Mouse (Mus musculus) lung, postnatal 36 days (tissue): ENCODE data around the gene Csrnp3.

Experiments
- DNase-seq: peaks from one replicate; pipeline ENCODE4 v3.0.0; 2022; ENCODE audit warnings: mixed read lengths

Csrnp3 gene

DNA sequence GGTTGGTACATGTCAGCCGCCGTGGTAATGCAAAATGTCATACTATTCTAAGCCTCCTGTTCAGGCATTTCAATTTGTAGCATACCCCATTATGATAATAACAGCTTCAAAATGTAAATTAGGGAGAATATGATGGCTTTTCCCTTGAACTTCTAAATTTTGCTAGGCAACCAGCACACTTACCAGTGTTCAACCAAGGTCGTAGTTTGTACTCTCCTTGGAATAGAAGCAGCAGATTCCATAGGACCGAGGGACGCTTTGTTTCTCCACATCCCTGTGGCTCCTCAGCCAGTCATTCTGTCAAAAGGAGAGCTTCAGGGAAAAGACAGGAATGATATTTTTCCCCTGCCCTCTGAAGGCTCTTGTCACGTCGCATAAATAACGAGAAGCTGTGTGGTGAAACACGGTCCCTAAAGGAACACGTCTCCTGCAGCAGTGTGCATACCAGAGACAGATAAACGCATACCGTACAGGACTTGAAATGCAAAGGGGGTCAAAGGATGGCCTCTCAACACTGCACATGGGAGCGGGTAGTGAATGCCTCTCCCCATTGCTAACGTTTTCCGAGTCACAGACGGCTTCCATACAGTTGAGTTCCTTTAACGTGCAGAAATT lies 108.3 kb downstream of the Csrnp3 start:
- no peak for DNase-seq

DNA sequence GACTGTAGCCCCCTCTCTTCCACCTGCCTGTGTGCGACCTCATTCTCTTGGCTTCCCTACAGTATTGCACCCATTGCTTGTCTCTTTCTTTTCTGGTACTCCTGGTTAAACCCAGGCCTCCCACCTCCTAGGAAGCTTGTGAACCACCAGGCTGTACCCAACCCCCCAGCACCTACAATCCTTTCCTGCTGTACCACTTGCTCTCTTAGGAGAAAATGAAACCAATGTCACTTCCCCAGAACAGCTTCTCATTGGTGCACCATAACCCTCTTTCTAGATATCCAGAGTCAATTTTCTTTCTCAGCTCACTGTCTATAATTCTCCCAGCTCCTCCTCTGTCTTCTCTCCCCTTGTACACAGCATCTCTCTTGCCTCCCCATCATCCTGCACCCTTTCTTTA lies 110.2 kb downstream of the Csrnp3 start:
- DNase-seq: no peak

DNA sequence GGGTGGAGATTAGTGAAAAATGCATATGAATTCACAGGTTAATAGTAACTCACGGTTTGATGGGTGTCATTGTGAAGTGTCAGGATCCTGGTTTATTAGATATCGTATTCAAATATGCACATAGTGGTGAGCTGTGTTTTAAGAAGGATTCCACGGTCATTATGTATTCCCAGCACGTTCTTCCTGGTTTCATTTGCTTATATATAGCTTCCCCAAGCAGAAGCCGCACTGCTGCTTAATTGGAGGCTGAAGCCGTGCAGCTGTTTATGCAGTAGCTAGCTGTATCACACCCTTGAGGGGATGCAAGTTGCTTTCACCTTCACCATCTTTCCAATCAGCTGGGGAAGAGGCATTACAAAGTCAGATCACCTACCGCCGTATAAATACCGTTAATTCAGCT lies 111.2 kb downstream of the Csrnp3 start:
- no peak for DNase-seq

DNA sequence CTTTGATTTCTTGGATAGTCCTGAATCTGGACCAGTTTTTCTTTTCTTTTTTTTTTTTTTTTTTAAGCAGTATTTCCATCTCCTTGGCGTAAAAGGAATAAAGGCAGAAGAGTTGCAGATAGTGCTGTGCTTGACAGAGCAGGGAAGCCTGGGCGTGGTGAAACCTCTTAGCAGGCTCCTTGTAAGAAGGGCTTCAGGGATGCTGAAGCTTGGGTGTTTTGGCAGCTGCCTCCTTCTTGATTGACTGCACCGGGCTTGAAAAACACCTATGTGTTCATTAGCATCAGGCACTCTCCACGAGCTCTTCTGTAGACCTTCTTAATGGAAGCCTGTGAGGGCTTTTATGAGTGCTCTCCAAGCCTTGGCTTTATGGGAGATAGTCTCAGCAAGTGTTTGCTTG lies 117.9 kb downstream of the Csrnp3 start:
- no peak for DNase-seq

DNA sequence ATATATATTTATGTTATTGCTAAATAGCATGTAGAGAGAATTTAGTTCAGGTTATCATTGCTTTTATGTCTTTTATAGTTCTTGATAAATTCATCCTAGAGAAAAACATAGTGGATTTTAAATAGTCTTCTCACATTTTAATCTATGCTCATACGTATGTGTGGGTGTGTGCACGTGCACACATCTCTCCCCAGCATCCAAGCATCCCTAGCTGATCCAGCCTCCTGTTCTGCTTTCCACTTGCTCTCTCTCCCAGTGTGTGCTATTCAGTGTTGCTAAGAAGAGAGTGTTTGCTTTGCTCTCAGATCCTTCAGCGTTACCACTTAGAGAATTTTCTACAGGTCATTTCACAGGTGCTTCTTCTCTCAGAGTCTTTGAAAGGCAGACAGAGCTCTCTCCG lies 123.2 kb downstream of the Csrnp3 start:
- peak; percentile 6 for DNase-seq

DNA sequence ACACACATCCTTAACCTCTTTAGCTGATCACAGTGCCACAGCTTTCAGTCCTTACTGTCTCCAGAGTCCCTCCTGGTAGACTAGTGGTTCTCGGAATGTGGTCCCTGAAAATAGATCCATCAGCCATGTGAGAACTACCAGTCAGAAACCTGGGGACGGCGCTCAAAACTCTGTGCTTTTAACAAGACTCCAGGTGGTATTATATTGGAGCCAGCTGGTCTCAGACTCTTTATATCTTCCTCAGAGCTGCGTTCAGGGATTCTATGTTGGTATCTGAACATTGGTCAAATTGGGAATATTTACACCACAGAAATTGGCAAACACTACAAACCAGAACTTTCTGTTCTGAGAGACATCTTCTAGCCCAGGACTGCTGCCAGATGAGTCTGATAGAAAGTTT lies 128.3 kb downstream of the Csrnp3 start:
- no peak for DNase-seq

DNA sequence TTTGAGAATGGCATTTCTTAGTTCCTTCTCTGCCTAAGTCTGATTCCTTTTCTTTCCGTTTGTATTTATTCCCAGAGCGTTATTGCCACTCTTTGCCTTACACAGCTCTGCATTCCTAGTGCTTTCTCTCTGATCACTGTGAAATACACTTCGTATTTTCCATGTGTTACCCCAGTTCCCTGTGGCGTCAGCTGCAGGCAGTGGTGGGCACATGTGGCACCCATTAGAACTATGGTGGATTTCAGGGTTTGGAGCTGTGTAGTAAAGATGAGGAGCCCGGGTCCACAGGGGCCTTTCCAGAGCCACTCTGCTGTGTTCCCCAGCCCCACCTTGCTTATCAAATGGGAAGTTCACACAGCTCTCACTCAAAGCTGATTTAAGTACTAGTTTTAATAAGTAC lies 129.8 kb downstream of the Csrnp3 start:
- DNase-seq: no peak

DNA sequence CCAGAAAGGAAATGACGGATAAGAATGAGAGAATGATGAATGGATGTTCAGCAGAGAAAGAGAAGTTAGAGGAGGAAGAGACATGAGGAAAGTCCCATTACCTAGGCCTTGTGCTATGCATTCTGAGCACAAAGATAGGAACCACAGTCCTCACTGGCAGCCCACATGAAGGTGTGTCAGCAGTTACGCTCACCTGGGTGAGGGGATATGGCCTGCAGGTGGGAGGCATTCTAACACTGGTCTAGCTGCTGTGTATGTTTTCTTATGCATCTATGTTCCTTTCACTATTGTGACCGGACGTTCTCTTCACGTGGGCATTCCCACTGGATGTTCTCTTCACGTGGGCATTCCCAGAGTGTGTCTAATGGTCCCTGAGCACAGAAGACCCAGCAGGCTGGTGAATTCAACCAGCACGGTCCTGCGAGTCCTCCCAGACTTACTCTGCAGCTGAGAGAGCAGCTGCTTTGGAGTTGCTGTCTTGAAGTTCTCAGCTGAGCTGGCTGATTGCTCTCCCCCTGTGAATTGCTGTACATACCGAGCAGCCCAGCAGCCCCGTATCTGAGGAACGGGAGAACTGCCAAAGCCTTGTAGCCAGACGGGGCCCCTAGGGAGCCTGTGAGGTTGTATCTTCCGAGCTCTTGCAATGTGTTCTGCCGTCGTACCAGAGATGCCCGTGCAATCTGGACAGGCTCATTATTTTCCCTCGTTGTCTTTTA lies 133.9 kb downstream of the Csrnp3 start:
- no peak for DNase-seq

DNA sequence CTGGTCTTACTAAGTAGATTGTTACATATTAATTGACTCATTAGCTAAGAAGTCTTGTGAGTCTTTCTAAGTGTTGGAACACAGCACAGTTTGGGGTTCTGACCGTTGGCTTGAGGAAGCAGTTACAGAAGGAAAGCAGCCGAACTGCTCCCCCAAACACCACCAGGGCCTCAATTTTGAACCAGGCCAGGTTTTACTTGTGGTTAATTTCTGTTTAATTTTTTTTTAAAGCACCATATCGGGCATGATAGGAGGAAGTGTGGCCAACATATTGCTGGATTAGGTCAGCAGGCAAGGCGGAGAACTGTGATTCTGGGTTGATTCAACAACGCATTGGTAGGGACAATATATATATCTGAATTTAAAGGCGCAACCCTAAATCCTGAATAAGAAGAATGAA lies 135.9 kb downstream of the Csrnp3 start:
- DNase-seq: no peak

DNA sequence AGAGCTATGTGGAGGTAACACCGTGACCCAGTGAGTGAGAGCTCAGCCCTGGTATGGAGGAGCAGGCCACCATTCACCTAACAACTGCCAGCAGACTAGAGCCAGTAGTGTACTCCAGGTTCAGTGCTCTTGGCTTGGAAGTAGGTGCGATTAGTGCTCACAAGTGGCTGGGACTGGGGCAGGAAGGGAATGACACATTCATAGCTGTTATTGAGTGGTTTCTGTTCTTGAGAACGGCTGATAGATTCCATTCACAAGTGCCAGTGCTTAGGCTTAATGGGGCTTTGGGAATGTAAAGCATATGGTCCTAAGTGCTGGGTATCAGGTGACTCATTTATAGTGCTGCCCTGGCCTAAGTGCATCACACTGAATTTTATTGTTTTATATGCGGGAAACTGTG lies 136.4 kb downstream of the Csrnp3 start:
- DNase-seq: peak; percentile 58

DNA sequence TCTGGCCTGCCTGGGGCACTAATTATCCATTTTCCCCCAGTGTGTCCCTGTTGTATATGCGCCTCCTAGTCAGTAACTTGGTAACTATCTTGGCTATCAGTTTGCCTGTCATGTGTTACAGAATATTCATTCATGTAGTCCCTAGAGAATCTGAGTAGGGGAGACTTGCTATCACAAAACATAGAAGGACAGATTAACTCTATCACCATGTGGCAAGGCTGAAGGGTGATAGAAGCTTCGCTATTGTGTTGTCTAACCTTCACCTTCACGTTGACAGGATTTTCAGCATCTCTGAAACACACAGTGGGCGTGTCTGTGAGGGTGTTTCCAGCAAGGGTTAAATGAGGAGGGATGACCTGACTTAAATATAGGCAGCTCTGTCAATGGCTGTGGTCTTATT lies 140.1 kb downstream of the Csrnp3 start:
- no peak for DNase-seq

DNA sequence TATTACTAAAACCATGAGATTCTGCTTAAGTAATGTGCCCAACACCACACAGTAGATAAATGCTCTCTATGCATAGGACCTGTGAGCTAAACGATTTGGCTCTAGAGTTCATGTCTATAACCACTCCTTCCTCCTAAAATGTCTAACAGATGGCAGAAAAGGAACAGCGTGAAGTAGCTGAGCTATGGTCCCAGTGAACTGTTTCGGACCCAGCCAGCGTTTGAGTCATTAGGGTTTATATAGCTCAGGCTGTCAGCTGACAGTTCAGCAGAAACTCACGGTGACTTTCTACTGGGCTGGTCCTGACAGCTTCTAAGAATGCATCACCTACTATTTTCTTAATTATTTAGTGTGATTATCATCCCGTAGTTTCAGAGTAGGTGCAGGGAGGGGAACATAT lies 141.5 kb downstream of the Csrnp3 start:
- DNase-seq: no peak

DNA sequence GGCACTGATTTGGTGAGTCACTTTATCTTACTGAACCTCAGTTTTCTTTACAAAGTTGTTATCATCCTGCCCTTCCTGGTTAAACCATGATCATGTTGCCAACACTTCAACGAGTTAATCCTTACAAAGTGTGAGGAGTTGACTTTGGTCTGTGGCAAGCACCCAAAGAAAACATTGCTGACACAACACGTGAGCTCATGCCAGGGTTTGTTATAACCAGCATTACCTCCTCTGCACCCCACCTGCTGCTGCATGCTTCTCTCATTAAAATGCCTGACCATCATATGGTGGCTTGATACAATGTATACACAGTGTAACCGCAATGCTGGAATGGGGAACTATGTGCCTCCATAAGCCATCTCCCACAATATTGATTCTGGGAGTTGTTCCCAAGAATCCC lies 142.0 kb downstream of the Csrnp3 start:
- peak; percentile 57 for DNase-seq

DNA sequence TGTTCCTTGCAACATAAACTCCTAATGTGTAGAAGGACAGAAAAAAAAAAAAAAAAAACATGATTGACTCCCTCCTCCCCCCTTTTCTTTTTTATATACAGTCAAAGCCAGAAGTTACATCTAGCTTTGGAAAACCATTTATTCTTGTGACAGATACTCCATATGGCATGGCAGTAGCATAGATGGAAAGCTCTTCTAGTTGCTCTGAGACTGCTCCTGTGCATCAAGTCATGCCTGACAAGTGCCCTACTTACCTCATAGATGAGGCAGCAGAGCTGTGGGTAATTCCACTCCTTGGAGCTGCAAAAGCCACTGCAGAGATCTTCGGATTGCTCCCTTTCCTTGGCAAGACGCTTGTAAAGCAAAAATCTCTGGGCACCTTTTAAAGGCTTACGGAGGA lies 143.2 kb downstream of the Csrnp3 start:
- no peak for DNase-seq

DNA sequence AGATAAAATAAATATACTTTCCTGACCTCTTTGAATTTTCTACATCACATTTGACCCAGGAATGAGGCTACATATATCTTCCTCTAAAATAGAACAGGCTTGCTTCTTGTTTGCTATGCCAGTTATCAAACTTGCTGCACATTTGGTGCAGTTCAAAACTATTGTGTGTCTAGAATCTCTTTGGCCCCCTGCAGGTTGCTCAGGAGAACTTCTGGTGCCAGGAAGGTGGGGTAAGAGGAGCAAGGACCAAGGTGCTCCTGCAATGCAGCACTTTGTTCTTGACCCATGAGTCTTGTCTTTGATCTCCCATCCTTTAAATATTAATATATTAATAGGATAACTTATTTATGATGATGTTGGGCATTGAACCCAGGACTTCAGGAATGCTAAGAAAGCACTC lies 144.5 kb downstream of the Csrnp3 start:
- no peak for DNase-seq

DNA sequence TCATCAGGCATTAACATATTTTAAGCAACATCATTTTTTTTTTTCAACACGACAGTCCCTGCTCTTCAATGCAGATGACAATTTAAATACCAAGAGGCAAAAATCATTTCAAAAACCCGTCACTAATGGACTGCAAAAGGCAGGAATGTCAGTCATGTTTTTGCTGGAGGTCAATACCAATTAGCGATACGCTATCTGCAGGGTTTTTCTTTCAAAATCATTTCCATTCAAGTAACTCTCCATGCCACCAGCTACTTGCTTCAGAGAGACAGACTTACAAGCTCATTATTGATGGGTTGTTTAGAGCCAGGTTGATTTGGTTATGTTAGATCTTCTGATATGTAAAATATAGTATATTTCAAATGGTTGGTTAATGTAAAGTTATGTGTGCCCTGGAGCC lies 145.2 kb downstream of the Csrnp3 start:
- DNase-seq: no peak

DNA sequence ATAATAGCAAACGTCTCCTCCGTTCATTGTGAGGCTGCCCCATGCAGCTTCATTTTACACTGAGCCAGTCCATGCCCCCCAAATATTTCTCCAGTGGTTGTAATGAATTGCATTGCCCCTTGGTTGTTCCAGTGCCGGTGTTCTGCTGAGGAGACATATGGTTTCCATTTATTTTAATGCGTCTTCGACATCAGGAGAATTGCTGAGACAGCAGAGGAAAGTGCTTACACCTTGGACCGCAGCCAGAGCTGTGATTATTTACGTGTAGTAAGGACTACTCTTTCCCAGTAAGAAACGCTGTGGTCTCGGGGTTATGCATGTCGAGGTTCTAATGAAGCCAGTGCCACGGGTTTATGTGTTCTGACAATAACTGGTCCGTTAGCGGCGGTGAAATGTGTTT lies 147.8 kb downstream of the Csrnp3 start:
- DNase-seq: no peak

DNA sequence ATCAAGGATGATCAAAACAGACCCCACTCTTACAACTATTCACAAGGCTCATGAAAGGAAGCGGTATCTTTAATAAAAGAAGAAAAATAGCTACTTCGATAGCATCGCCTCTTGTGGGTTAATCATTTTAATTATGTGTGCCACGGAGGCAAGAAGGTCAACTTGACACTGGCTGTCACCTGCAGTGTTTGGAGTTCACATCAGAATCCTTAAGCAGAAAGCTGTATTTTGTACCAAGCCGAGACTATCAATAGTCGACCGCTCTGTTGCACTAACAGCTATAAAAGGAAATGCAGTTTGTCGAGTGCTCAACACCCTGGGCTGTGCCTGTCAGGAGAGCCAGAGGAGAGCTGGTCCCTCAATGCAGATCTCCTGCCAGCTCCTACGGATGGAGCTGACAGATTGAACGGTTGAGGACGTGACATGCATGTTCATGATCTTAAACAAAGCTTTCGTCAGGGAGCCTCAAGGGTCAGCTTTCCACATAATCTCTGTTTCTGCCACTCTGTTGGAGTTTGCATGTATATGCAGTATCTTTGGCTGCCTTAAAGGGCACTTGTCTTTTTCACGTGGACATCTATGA lies 149.4 kb downstream of the Csrnp3 start:
- DNase-seq: no peak

DNA sequence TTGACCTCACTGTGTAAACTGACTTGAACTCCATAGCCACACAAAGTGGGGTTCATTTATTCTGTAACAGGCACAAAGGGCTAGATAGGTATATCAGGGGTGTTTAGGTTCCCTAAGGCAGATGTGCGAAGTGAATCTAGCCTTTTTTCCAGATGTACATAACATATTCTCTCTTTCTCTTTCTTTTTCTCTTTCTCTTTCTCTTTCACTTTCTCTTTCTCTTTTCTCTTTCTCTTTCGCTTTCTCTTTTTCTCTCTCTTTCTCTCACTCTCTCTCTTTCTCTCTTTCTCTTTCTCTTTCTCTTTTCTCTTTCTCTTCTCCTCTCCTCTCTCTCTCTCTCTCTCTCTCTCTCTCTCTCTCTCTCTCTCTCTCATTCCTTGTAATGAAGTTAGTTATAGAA lies 153.2 kb downstream of the Csrnp3 start:
- no peak for DNase-seq

DNA sequence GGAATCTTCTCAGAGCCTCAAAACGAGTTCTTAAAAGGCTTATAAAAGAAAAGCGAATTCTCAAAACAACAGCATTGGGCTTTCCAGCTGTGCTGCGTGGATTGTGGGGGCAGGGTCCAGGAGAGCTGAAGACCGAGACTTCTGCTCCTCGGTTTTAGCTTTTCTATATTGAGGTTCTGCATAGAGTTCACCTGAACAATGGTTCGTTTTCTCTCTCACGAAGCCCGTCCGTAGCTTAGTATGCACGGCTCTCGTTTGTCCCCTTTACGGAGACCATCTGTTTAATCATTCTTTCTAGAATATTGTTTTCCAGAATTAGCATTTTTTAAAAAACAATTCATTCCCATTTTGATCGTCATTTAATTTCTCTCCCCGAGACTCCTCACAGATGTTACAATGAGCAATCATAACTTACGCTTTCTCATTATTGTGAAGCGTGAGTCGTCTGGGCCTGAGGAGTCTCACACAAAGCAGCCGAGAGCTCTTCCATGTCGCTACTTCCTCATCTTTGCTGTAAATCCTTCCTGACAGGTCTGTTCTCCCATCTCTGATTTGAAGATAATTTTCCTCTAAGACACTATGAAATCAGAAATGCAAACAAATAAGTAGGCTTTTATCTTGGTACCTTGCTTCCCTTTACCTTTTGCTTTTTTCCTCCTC lies 163.6 kb downstream of the Csrnp3 start:
- no peak for DNase-seq

DNA sequence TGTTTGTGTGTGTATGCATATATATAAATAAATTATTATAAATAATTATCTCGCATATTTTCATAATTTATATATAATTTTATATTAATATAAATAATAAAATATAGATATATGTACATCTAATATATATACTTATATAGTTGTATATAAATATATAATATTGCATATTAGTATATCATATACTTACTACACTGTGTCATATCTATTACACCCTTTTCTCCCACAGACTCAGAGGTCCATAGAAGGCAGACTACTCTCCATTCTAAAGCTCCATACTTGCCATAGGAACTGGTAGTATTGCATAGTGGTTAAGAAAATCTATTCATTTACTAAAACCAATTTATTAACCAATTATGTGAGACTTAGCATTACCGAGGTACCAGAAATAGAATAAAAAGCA lies 164.1 kb downstream of the Csrnp3 start:
- DNase-seq: no peak

DNA sequence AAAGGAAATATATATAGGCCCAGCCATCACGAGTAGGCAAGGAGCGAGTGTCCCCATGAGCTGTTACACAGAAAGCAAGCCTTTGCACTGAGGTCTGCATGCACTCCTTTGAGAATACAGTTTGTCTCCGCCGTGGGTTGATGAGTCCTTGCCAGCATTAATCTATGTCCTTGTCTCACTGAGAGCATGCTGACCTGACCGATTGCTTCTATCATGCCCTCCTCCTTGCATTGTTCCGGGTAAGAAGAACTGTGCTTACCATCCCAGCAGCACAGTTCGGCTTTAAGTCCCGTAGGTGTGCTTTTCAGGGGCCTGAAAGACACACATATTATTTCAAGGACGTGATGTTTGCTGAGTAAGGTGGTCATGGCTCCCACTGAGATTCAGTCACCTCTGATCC lies 173.1 kb downstream of the Csrnp3 start:
- no peak for DNase-seq

DNA sequence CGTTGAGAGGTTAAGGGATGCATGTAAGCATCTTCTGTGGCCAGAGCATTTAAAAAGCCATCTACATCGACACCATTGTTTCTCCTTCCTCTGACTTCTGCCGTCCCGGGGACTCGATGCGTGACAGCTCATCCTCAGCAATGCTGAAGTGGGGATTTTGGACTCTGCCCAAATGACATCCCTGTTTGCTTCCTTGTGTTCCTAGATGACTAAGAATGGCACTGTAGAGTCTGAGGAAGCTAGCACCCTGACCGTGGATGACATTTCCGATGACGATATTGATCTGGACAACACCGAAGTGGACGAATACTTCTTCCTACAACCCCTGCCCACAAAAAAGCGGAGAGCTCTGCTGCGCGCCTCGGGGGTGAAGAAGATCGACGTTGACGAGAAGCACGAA lies 173.7 kb downstream of the Csrnp3 start:
- DNase-seq: no peak

DNA sequence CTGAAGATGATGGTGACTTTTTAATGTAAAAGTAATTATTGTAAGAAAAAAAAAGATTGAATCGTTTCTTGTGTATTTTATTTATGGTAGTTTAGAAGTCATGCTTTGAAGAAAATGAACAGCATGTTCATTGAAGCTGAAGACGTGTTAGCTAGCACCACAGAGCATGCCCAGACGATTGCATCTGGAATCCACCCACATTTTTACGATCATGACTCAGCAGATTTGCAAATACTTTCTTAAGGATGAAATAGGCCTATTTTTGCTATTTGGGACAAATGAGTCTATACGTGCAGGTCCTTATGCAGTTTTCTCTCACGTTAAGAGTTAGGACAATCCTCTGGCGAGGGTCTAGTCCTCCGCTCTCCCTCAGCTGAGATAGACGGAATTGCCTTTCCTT lies 177.9 kb downstream of the Csrnp3 start:
- DNase-seq: no peak
